In genomic region chr2:130667559-130667958, GRCm38 (mm10) we compare ENCODE assay signal across 8 mouse cellular contexts. TPM values are rescaled to one million over a fixed set of nuclear protein-coding genes. Genes with fewer than 3 reads are reported as not detected.
DNase-seq lines count a peak whose midpoint lies in the region; ATAC-seq and TF ChIP-seq lines count a peak whose summit lies in the region.

Gene Itpa (plus strand): TSS chr2:130667610.

- TF ChIP-seq CTCF in kidney, adult 2 months (conservative IDR thresholded peaks at IDR 0.05; ENCODE audit: insufficient read depth, insufficient read length, low read depth, low read length): peak; percentile 45
- TF ChIP-seq CTCF in spleen, adult 2 months (IDR thresholded peaks at IDR 0.05; ENCODE audit: extremely low read depth, insufficient read depth, insufficient read length, insufficient replicate concordance): peak; percentile 46; the same call in 1 of the 2 replicates

- DNase-seq in urinary bladder, adult 18-20 months (ENCODE audit: low spot score in 2 of 2): peak; percentile 69 to 82
- no peak for DNase-seq in urinary bladder, postnatal 10 days (ENCODE audit: low spot score)
- DNase-seq in embryonic facial prominence, embryonic 11.5 days (ENCODE audit: low spot score): peak; percentile 94
- peak; percentile 99 for DNase-seq in heart, adult 11 months
- DNase-seq in kidney, adult 2 months: peak; percentile 93
- peak; percentile 70 to 85 for DNase-seq in spleen, adult 2 months (ENCODE audit: low read depth in 1 of 2, low spot score in 2 of 2)

- H3K9ac ChIP-seq in embryonic facial prominence, embryonic 11.5 days (replicated peaks; ENCODE audit: low read length): peak within 1 kb of the TSS; percentile 77
- H3K9ac ChIP-seq in limb, embryonic 12.5 days (replicated peaks): peak within 1 kb of the TSS; percentile 72
- H3K9ac ChIP-seq in midbrain, embryonic 15.5 days: peak within 1 kb of the TSS; percentile 65

- H3K36me3 ChIP-seq in embryonic facial prominence, embryonic 11.5 days (replicated peaks; ENCODE audit: control insufficient read depth, insufficient read depth, low read depth, low read length): no peaks in the 10 kb centered on the region; the same call in 1 of the 2 replicates
- no peaks in the 10 kb centered on the region for H3K36me3 ChIP-seq in kidney, adult 2 months (ENCODE audit: control insufficient read depth, insufficient read depth, low read length)
- H3K36me3 ChIP-seq in limb, embryonic 12.5 days: peaks cover 16% of the 10 kb centered on the region
- peaks cover 12% of the 10 kb centered on the region; the same call in 1 of the 2 replicates for H3K36me3 ChIP-seq in midbrain, embryonic 15.5 days (replicated peaks)
- H3K36me3 ChIP-seq in spleen, adult 2 months (ENCODE audit: control insufficient read depth, insufficient read depth, low read length): peaks cover 8% of the 10 kb centered on the region

- TF ChIP-seq POLR2A in kidney, adult 2 months (IDR thresholded peaks at IDR 0.05; ENCODE audit: low read depth, low read length): peak; percentile 41
- peak; percentile 21; the same call in 1 of the 2 replicates for TF ChIP-seq POLR2A in spleen, adult 2 months (IDR thresholded peaks at IDR 0.05; ENCODE audit: low read depth, low read length)

- 0 out of 2 replicates have a peak, but pooled peaks cover 2% of the 10 kb centered on the region for H3K4me1 ChIP-seq in embryonic facial prominence, embryonic 11.5 days (ENCODE audit: control insufficient read depth, insufficient read depth, low read length)
- H3K4me1 ChIP-seq in kidney, adult 2 months (ENCODE audit: control insufficient read depth, insufficient read depth, low read length): peaks cover 12% of the 10 kb centered on the region; the same call in 1 of the 2 replicates
- peaks cover 25% of the 10 kb centered on the region for H3K4me1 ChIP-seq in limb, embryonic 12.5 days (replicated peaks)
- peaks cover 34% of the 10 kb centered on the region for H3K4me1 ChIP-seq in midbrain, embryonic 15.5 days
- H3K4me1 ChIP-seq in spleen, adult 2 months (ENCODE audit: control insufficient read depth, insufficient read depth, insufficient read length): peaks cover 11% of the 10 kb centered on the region; the same call in 1 of the 2 replicates

- peak within 1 kb of the TSS; percentile 82 for H3K4me2 ChIP-seq in embryonic facial prominence, embryonic 11.5 days (ENCODE audit: low read depth, low read length)
- H3K4me2 ChIP-seq in limb, embryonic 12.5 days: peak within 1 kb of the TSS; percentile 90
- H3K4me2 ChIP-seq in midbrain, embryonic 15.5 days: peak within 1 kb of the TSS; percentile 69

- H3K9me3 ChIP-seq in embryonic facial prominence, embryonic 11.5 days (replicated peaks; ENCODE audit: control insufficient read depth, low read length): no peaks in the 10 kb centered on the region
- no peaks in the 10 kb centered on the region for H3K9me3 ChIP-seq in limb, embryonic 12.5 days
- no peaks in the 10 kb centered on the region for H3K9me3 ChIP-seq in midbrain, embryonic 15.5 days

- H3K27ac ChIP-seq in embryonic facial prominence, embryonic 11.5 days (replicated peaks; ENCODE audit: low read depth, low read length): peak within 1 kb of the TSS; percentile 32; the same call in 1 of the 2 replicates
- H3K27ac ChIP-seq in kidney, adult 2 months (ENCODE audit: insufficient read depth, low read depth, low read length): peak within 1 kb of the TSS; percentile 61
- peak within 1 kb of the TSS; percentile 81 for H3K27ac ChIP-seq in limb, embryonic 12.5 days
- peak within 1 kb of the TSS; percentile 87 for H3K27ac ChIP-seq in midbrain, embryonic 15.5 days
- H3K27ac ChIP-seq in spleen, adult 2 months (ENCODE audit: insufficient read depth, low read length): peak within 1 kb of the TSS; percentile 76

- H3K4me3 ChIP-seq in embryonic facial prominence, embryonic 11.5 days (ENCODE audit: low read depth, low read length): peak within 1 kb of the TSS; percentile 75
- peak within 1 kb of the TSS; percentile 97 for H3K4me3 ChIP-seq in kidney, adult 2 months (ENCODE audit: insufficient read depth, low read depth, low read length)
- H3K4me3 ChIP-seq in limb, embryonic 12.5 days (replicated peaks): peak within 1 kb of the TSS; percentile 69
- peak within 1 kb of the TSS; percentile 62 for H3K4me3 ChIP-seq in midbrain, embryonic 15.5 days
- H3K4me3 ChIP-seq in spleen, adult 2 months (ENCODE audit: extremely low read depth, insufficient read depth, insufficient read length): peak within 1 kb of the TSS; percentile 77

- no peaks in the 10 kb centered on the region for H3K27me3 ChIP-seq in embryonic facial prominence, embryonic 11.5 days (ENCODE audit: control insufficient read depth, insufficient read depth, low read length)
- no peaks in the 10 kb centered on the region for H3K27me3 ChIP-seq in kidney, adult 2 months (replicated peaks; ENCODE audit: control insufficient read depth, insufficient read depth, low read length)
- H3K27me3 ChIP-seq in limb, embryonic 12.5 days: no peaks in the 10 kb centered on the region
- H3K27me3 ChIP-seq in midbrain, embryonic 15.5 days (replicated peaks): no peaks in the 10 kb centered on the region
- no peaks in the 10 kb centered on the region for H3K27me3 ChIP-seq in spleen, adult 2 months (ENCODE audit: control insufficient read depth, insufficient read depth, low read length)

- ATAC-seq in embryonic facial prominence, embryonic 11.5 days (replicated peaks; ENCODE audit: insufficient number of reproducible peaks, low FRiP score, low TSS enrichment, low read depth): peak; percentile 40
- no peak for ATAC-seq in limb, embryonic 12.5 days (ENCODE audit: insufficient number of reproducible peaks, insufficient read depth, low FRiP score, low TSS enrichment, low read depth)
- ATAC-seq in midbrain, embryonic 15.5 days (replicated peaks): peak; percentile 71

- under 1% methylated on average over 31 of the region's 31 CpGs for WGBS in embryonic facial prominence, embryonic 11.5 days
- under 1% methylated on average over 31 of the region's 31 CpGs for WGBS in kidney, adult 2 months
- under 1% methylated on average over 31 of the region's 31 CpGs for WGBS in limb, embryonic 12.5 days
- 2% methylated on average over 31 of the region's 31 CpGs for WGBS in midbrain, embryonic 15.5 days
- under 1% methylated on average over 31 of the region's 31 CpGs for WGBS in spleen, adult 2 months

RNA-seq across cellular contexts. Expression of gene Itpa, which starts in this region (rescaled TPM):
- polyA plus RNA-seq in embryonic facial prominence, embryonic 11.5 days (2014; fragmentation: Nextera tagmentation; extraction: Ambion mirVana): 131 and 136 TPM in 2 replicates
- polyA plus RNA-seq in kidney, adult 2 months (2012; rRNA removed): 33.9 and 34.2 TPM in 2 replicates
- polyA plus RNA-seq in limb, embryonic 12.5 days (2016; fragmentation: Nextera tagmentation; extraction: Ambion mirVana): 142 and 148 TPM in 2 replicates
- polyA plus RNA-seq in midbrain, embryonic 15.5 days (2015; fragmentation: Nextera tagmentation; extraction: Ambion mirVana): 130 and 133 TPM in 2 replicates
- 12.0 and 14.3 TPM in 2 replicates for polyA plus RNA-seq in spleen, adult 2 months (2012; rRNA removed)

Comparison
In these comparisons a context has a peak if more than half of its experiments do, and no peak if none do; other contexts are left out.
1. H3K27ac ChIP-seq: peak in every context shown above with its lines; median percentile 87 in midbrain, embryonic 15.5 days; 81 in limb, embryonic 12.5 days; 76 in spleen, adult 2 months; 61 in kidney, adult 2 months; 32 in embryonic facial prominence, embryonic 11.5 days.